Mouse (Mus musculus) urinary bladder, adult 2 months (tissue): ENCODE measurements at regions not wholly inside any gene's neighbourhood (a gene's known extent, or its start where the extent isn't known, plus 50 kb on each side); places are given as distances from the start of the nearest gene placed in this dataset.

Experiments used
- DNase-seq: peaks from one replicate; pipeline ENCODE4 v3.0.0; 2022; ENCODE audit warnings: low spot score

DNA sequence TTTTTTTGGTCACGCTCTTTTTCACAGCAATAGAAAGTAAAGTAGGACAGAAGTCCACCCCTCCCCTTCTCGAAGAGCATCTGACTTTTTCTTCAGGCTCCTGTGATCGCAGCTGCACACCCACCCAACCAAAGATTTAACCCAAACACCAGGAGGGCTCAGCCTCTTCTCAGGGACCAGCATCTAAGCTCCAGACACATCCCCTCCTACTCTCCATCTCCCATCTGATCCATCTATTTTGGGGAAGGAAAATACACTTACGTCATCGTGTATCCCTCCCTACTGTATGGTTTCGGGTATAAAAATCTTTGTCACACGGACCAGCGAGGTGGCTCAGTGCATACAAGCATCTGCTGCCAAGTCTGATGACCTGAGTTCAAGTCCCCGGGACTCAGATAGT, 284.3 kb downstream of the 3100002H09Rik start:
- DNase-seq = no peak

- DNase-seq = no peak
Measured at GRCm38 (mm10) chr4:124323589-124323988, 287.0 kb downstream of the 3100002H09Rik start.

DNA sequence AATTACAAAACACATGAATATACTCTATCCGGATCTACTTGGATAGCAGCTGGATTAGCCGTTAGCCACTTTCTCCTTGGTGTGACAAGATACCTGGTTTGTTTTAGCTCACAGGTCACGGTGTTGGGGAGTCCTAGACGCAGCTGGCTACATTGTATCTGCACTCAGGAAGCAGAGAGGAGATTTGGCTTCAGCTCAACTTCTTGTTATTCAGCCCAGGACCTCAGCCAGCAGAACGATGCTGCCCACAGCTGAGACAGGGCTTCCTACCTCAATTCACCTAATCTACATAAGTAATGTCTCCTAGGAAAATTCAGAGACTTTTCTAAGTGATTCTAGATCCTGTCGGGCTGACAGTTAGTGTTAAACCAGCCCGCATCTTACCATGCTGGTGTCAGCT, 289.4 kb downstream of the 3100002H09Rik start:
- no peak for DNase-seq

DNA sequence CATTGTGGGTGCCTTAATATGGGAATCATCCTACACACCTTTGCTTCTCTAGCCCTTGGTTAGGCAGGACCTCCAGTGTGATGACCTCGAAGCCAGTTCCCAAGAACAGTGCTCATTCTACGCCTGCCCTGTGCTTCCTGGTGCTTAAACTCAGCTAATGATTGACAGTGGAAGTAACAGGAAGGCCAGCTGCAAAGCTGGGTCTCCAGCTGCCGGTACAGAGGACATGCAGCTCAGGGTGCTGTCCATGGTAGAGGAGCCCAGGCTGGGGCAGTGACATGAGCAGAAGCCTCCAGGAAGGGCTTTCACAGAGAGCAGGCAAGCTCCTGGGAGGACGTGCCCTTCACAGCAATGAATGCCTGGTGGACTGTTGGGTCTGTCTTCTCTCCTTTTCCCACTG, 293.6 kb downstream of the 3100002H09Rik start:
- no peak for DNase-seq

DNA sequence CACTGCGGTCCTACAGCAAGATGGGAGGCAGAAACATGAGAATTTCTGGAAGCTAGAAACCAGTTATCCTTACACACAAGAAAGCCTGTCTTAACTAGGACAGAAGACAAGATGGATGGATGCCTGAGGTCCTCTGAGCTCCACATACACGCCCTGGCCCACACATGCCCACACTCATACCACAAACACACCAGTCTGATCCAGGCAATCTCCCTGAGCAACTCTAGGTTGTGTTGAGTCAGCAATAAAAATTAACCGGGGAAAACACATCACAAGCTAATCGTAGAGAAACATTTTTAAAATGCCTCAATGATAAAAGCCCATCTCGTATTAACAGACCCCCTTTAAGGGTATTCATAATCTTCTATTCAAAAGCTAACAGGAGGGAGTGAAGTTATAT, 298.9 kb downstream of the 3100002H09Rik start:
- no peak for DNase-seq

DNA sequence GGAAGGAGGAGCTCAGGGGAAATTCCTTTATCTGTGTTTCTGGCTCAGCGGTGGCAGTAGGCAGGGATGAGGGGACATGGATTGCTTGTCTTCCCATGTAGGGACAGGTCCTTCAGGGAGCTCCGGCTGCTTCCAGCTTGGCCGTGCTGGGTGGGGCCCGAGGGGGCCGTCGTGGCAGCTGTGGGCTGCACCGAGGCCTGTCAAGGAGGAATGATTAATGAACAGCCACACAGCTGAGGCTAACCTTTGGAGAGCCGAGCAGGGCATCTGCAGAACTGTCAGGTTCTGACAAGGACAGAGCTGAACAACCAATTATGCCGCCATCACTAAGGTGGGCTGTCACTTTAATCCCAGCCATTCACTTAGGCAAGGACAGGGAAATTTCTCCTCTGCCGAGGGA, 300.0 kb downstream of the 3100002H09Rik start:
- DNase-seq = no peak

- no peak for DNase-seq
Measured at GRCm38 (mm10) chr4:124305871-124306555, 304.6 kb downstream of the 3100002H09Rik start.

- no peak for DNase-seq
Measured at GRCm38 (mm10) chr4:124302950-124303349, 307.7 kb downstream of the 3100002H09Rik start.

- DNase-seq = no peak
Measured at GRCm38 (mm10) chr4:124298667-124299437, 311.8 kb downstream of the 3100002H09Rik start.

GRCm38 (mm10) chr4:124292254-124292653, 318.3 kb downstream of the 3100002H09Rik start:
- no peak for DNase-seq

GRCm38 (mm10) chr4:124291767-124292166, 318.8 kb downstream of the 3100002H09Rik start:
- DNase-seq = no peak

GRCm38 (mm10) chr4:124287471-124287870, 323.1 kb downstream of the 3100002H09Rik start:
- DNase-seq = no peak

- DNase-seq = no peak
Measured at GRCm38 (mm10) chr4:124278681-124279080, 331.9 kb downstream of the 3100002H09Rik start.

DNA sequence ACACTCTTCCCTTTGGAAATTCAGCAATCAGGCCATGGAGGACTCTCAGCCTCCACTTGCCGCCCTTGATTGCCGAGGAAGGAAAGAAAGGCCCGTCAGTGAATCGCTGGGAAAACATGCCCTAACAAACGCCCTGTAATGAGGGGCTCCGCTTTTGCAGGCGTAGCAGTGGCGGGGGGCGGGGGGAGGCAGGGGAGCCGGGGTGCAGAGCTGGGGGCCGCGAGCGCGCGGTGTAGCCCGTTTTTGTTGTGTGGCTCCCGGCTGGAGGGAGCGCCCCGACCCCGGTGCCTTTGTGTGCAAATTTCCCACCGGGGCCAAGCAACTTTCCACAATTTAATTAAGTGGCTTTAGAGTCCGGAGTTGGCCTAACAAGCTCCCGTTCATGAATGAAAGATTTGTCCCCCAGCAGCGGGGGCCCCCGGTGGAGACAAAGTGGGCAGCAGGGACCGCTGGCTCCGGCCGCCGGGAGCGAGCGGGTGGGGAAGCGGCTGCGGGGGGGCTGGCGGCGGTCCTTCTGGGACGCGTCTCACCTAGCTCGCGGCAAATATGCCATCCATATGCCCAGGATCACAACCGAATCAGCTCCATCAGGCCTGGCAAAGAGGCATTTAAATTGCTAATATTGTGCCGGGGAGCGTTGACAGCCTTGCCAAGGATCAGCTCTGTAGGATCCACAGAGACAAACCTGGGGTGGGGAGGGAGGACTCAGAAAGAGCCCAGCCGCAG, 333.0 kb downstream of the 3100002H09Rik start:
- DNase-seq = no peak

- DNase-seq = no peak
Measured at GRCm38 (mm10) chr4:124276741-124277455, 333.7 kb downstream of the 3100002H09Rik start.

GRCm38 (mm10) chr4:124272002-124272401, 338.6 kb downstream of the 3100002H09Rik start:
- no peak for DNase-seq

DNA sequence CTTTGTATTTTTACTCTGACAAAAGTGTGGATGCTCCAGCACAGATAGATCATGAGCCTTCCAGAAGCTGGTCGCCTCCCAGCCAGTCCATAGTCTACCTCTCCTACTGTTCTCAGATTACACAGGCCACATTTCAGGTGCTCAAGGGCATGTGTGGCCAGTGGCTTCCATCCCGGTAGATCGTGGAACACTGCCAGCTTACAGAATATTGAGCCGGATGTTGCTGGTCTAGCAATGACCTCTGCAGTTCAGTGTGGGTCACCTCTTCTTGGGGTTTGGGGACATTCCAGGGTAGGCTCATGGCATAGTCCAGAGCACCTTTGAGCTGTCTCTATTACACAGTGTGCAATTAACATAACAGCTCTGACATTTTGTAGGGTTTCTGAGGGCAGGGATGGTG, 342.2 kb downstream of the 3100002H09Rik start:
- no peak for DNase-seq

GRCm38 (mm10) chr4:124266573-124266972, 344.0 kb downstream of the 3100002H09Rik start:
- DNase-seq = no peak

- DNase-seq = no peak
Measured at GRCm38 (mm10) chr4:124265527-124265926, 345.1 kb downstream of the 3100002H09Rik start.

GRCm38 (mm10) chr4:124257006-124257405, 339.2 kb upstream of the 4930535I16Rik start:
- DNase-seq = no peak

- no peak for DNase-seq
Measured at GRCm38 (mm10) chr4:124256515-124256914, 338.7 kb upstream of the 4930535I16Rik start.

GRCm38 (mm10) chr4:124255183-124255543, 337.3 kb upstream of the 4930535I16Rik start:
- no peak for DNase-seq
